Mouse (Mus musculus): ENCODE measurements around the gene Gcn1l1. TPM values are rescaled to one million over a fixed set of nuclear protein-coding genes. Genes with fewer than 3 reads are reported as not detected.

Gene Gcn1l1
- polyA plus RNA-seq, 1 experiment = 51.7 TPM

- peak; percentile 72 for DNase-seq (ENCODE audit: low read depth)
Measured at GRCm38 (mm10) chr5:115656677-115657076, 91.6 kb downstream of the Gcn1l1 start.

- peak; percentile 91 for DNase-seq (ENCODE audit: low read depth)
Measured at GRCm38 (mm10) chr5:115657234-115657633, 92.2 kb downstream of the Gcn1l1 start.

- DNase-seq (ENCODE audit: low read depth) = no peak
Measured at GRCm38 (mm10) chr5:115658352-115658751, 93.3 kb downstream of the Gcn1l1 start.

- DNase-seq (ENCODE audit: low read depth) = no peak
Measured at GRCm38 (mm10) chr5:115662658-115663057, 97.6 kb downstream of the Gcn1l1 start.

- DNase-seq (ENCODE audit: low read depth) = no peak
Measured at GRCm38 (mm10) chr5:115666366-115667065, 101.5 kb downstream of the Gcn1l1 start.

GRCm38 (mm10) chr5:115667210-115667609 is 102.2 kb downstream of the Gcn1l1 start:
- DNase-seq (ENCODE audit: low read depth) = no peak

GRCm38 (mm10) chr5:115667894-115668293 is 102.8 kb downstream of the Gcn1l1 start:
- no peak for DNase-seq (ENCODE audit: low read depth)

GRCm38 (mm10) chr5:115668986-115669385 is 103.9 kb downstream of the Gcn1l1 start:
- no peak for DNase-seq (ENCODE audit: low read depth)

GRCm38 (mm10) chr5:115669974-115670373 is 104.9 kb downstream of the Gcn1l1 start:
- no peak for DNase-seq (ENCODE audit: low read depth)

- no peak for DNase-seq (ENCODE audit: low read depth)
Measured at GRCm38 (mm10) chr5:115670406-115670805, 105.4 kb downstream of the Gcn1l1 start.

- no peak for DNase-seq (ENCODE audit: low read depth)
Measured at GRCm38 (mm10) chr5:115671846-115672245, 106.8 kb downstream of the Gcn1l1 start.

Other genes with a start within 250 kb of the Gcn1l1 start
- 40.3 and 55.6 TPM in 2 replicates for gene Srsf9, start 238.1 kb upstream of the Gcn1l1 start, polyA plus RNA-seq (2012; rRNA removed)
- 12.4 and 14.3 TPM in 2 replicates for gene Gatc, start 224.1 kb upstream of the Gcn1l1 start, polyA plus RNA-seq (2012; rRNA removed)
- 19.1 and 28.7 TPM in 2 replicates for gene Triap1, start 224.0 kb upstream of the Gcn1l1 start, polyA plus RNA-seq (2012; rRNA removed)
- gene Cox6a1, start 216.3 kb upstream of the Gcn1l1 start, polyA plus RNA-seq (2012; rRNA removed) = 1,933 and 1,974 TPM in 2 replicates
- gene Msi1, start 135.7 kb upstream of the Gcn1l1 start, polyA plus RNA-seq (2012; rRNA removed) = 1.5 and 2.2 TPM in 2 replicates
- gene Pla2g1b, start 99.0 kb upstream of the Gcn1l1 start, polyA plus RNA-seq (2012; rRNA removed) = 0.29 and 0.42 TPM in 2 replicates
- 44.3 and 51.1 TPM in 2 replicates for gene Sirt4, start 80.5 kb upstream of the Gcn1l1 start, polyA plus RNA-seq (2012; rRNA removed)
- gene Pxn, start 58.6 kb upstream of the Gcn1l1 start, polyA plus RNA-seq (2012; rRNA removed) = 97.9 and 102 TPM in 2 replicates
- 2,579 and 2,812 TPM in 2 replicates for gene Rplp0, start 5.8 kb upstream of the Gcn1l1 start, polyA plus RNA-seq (2012; rRNA removed)
- gene Rab35, start 66.7 kb downstream of the Gcn1l1 start, polyA plus RNA-seq (2012; rRNA removed) = 42.8 and 51.2 TPM in 2 replicates
- gene Bicdl1, start 166.4 kb downstream of the Gcn1l1 start, polyA plus RNA-seq (2012; rRNA removed) = 51.5 and 56.8 TPM in 2 replicates

All from gonadal fat pad, adult 2 months (tissue).